Mouse (Mus musculus) forebrain, embryonic 14.5 days (tissue): ENCODE results near the gene Casq1. TPM values are rescaled to one million over a fixed set of nuclear protein-coding genes. Genes with fewer than 3 reads are reported as not detected.

ENCODE experiments used
- ATAC-seq: fragments of 200-750 bp; cut with Nextera tagmentation; 2 replicates; pipeline ENCODE4 v1.8.0; 2017; ENCODE audit warnings: mild to moderate bottlenecking, moderate library complexity
- DNase-seq: peaks from one replicate; pipeline ENCODE4 v3.0.0-alpha.2; 2015; ENCODE audit warnings: low spot score
- H3K27ac ChIP-seq: fragments of 300-500 bp; sonication (generic); 2 replicates; pipeline ENCODE4 v1.5.1; 2014; ENCODE audit warnings: low read depth, mild to moderate bottlenecking, control low read depth, low read length, moderate library complexity
- H3K27me3 ChIP-seq: fragments of 300-500 bp; sonication (generic); replicated peaks from 2 replicates; pipeline ENCODE4 v1.6.1; 2014; ENCODE audit warnings: low read length, control low read depth, mixed read lengths; ENCODE audit not compliant: control insufficient read depth, insufficient read depth
- H3K36me3 ChIP-seq: fragments of 300-500 bp; sonication (generic); 2 replicates; pipeline ENCODE4 v1.6.1; 2014; ENCODE audit warnings: low read length, control low read depth; ENCODE audit not compliant: control insufficient read depth, insufficient read depth
- H3K4me1 ChIP-seq: fragments of 300-500 bp; sonication (generic); 2 replicates; pipeline ENCODE4 v1.6.1; 2014; ENCODE audit warnings: antibody characterized with exemption, low read length, control low read depth; ENCODE audit not compliant: control insufficient read depth, insufficient read depth
- H3K4me2 ChIP-seq: fragments of 300-500 bp; sonication (generic); 2 replicates; pipeline ENCODE4 v1.6.1; 2014; ENCODE audit warnings: mild to moderate bottlenecking, control low read depth, low read length
- H3K4me3 ChIP-seq: fragments of 300-500 bp; sonication (generic); 2 replicates; pipeline ENCODE4 v1.5.1; 2014; ENCODE audit warnings: low read depth, low read length, control low read depth
- H3K9ac ChIP-seq: fragments of 300-500 bp; sonication (generic); 2 replicates; pipeline ENCODE4 v1.6.1; 2014; ENCODE audit warnings: mild to moderate bottlenecking, low read length, control low read depth, moderate library complexity
- H3K9me3 ChIP-seq: fragments of 300-500 bp; sonication (generic); replicated peaks from 2 replicates; pipeline ENCODE4 v1.6.1; 2016; ENCODE audit warnings: low read length, control low read depth, mixed read lengths; ENCODE audit not compliant: control insufficient read depth
- WGBS: fragments of 180-500 bp; shearing (Covaris S2); extraction: QIAGEN DNeasy Blood & Tissue Kit; methylation state at CpG from one replicate; pipeline ENCODE4 v1.1.7; 2014; 5-methylcytosine and 5-hydroxymethylcytosine counted together
- polyA plus RNA-seq: library from polyadenylated mRNA; unstranded; fragments of >200 nt; fragmentation: Nextera tagmentation; extraction: Ambion mirVana; gene quantifications from 2 replicates; pipeline ENCODE4 v1.2.1, GENCODE M21; 2014

Gene Casq1
- polyA plus RNA-seq, 1 experiment from 2014 or later, result 4.0 TPM

GRCm38 (mm10) chr1:172213771-172214170 is 5.9 kb downstream of the Casq1 start:
- no peak overlapping the region for H3K4me3 ChIP-seq
- H3K27me3 ChIP-seq, result no peaks in the 10 kb centered on the region
- no peak overlapping the region for H3K9ac ChIP-seq
- 0 out of 2 replicates have a peak, but pooled peaks cover 4% of the 10 kb centered on the region for H3K36me3 ChIP-seq
- ATAC-seq (peak; percentile 9; the same call in 1 of the 2 replicates), DNase-seq (no peak)
- H3K4me1 ChIP-seq, result peaks cover 24% of the 10 kb centered on the region
- WGBS, result 31% methylated on average over 4 of the region's 4 CpGs
- no peaks in the 10 kb centered on the region for H3K9me3 ChIP-seq
- H3K4me2 ChIP-seq, result no peak overlapping the region
- H3K27ac ChIP-seq, result no peak overlapping the region

- Histone ChIP-seq H3K9me3 (no peaks in the 10 kb centered on the region), H3K4me3 (no peak overlapping the region), H3K27ac (no peak overlapping the region), H3K4me1 (peaks cover 20% of the 10 kb centered on the region), H3K9ac (no peak overlapping the region), H3K4me2 (no peak overlapping the region), H3K36me3 (0 out of 2 replicates have a peak, but pooled peaks cover 4% of the 10 kb centered on the region), H3K27me3 (no peaks in the 10 kb centered on the region)
- DNase-seq (no peak), ATAC-seq (no peak)
- WGBS, result 57% methylated on average over 5 of the region's 5 CpGs
Observed at GRCm38 (mm10) chr1:172212776-172213175, 6.9 kb downstream of the Casq1 start.

GRCm38 (mm10) chr1:172207111-172207584 is 12.5 kb downstream of the Casq1 start:
- 12% methylated on average over 7 of the region's 7 CpGs for WGBS
- H3K4me3 ChIP-seq, result peak overlapping the region; percentile 71; the same call in 1 of the 2 replicates

DNA sequence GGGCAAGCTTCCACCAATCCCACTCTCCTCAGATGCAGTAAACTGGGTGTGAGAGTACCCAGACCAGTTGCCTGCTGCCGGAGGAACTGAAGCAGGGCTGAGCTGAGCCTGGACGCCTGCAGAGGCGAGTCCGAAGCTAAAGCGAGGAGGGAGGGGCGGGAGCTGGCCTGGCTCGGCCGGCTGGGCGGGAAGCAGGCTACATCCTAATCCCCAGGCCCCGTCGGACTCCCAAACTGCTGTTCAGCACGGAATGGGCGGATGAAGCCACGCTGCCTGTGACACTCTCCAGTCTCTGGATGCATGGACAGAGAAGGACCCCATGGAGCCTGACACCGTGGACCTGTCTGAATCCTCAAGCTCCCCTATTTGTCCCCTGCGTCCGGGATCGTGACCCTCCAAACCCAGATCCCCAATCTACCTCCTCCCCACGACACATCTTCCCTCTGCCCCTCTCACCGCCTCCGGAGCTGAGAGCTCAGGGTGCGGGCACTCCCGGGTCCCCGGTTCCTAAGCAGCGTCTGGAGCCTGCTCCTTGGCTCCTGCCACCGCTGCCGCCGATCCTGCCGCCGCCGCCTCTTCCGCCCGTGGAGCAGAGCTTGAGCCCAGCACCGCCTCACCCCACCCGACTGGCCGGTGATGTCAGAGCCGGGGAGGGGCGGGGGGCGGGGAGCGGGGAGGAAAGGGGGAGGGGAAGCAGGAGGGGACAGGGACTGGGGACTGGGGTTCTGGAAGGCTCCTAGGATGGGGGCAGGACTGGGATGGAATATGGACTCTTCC is 13.3 kb downstream of the Casq1 start, which contains the start of gene Pea15a:
Gene Pea15a, minus strand, starts transcription at position 664 of the 777 bp plus-strand sequence.
- H3K4me1 ChIP-seq, result peaks cover 47% of the 10 kb centered on the region
- under 1% methylated on average over 38 of the region's 40 CpGs for WGBS
- DNase-seq, result peak; percentile 84

More at GRCm38 (mm10) chr1:172207111-172207584, 12.5 kb downstream of the Casq1 start:
- Histone ChIP-seq H3K27me3 (no peaks in the 10 kb centered on the region), H3K36me3 (0 out of 2 replicates have a peak, but pooled peaks cover 4% of the 10 kb centered on the region), H3K4me2 (peak overlapping the region; percentile 79), H3K9me3 (no peaks in the 10 kb centered on the region), H3K4me1 (peaks cover 39% of the 10 kb centered on the region), H3K9ac (peak overlapping the region; percentile 92; the same call in 1 of the 2 replicates), H3K27ac (peak overlapping the region; percentile 99)
- peak; percentile 70 for DNase-seq
- ATAC-seq, result peak; percentile 10

GRCm38 (mm10) chr1:172205741-172206087 is 14.0 kb downstream of the Casq1 start:
- whole genome bisulfite sequencing, result 1% methylated on average over 3 of the region's 3 CpGs
- no peak for DNase-seq
- Histone ChIP-seq H3K27me3 (no peaks in the 10 kb centered on the region), H3K4me3 (peak overlapping the region; percentile 71), H3K36me3 (0 out of 2 replicates have a peak, but pooled peaks cover 6% of the 10 kb centered on the region), H3K9ac (peak overlapping the region; percentile 92), H3K4me1 (peaks cover 53% of the 10 kb centered on the region), H3K9me3 (no peaks in the 10 kb centered on the region), H3K4me2 (peak overlapping the region; percentile 79), H3K27ac (peak overlapping the region; percentile 99)
- no peak for ATAC-seq

More for the DNA sequence above, 13.3 kb downstream of the Casq1 start, which contains the start of gene Pea15a:
- Histone ChIP-seq H3K9me3 (no peaks in the 10 kb centered on the region), H3K4me2 (peak within 1 kb of the TSS; percentile 79), H3K9ac (peak within 1 kb of the TSS; percentile 92), H3K4me3 (peak within 1 kb of the TSS; percentile 71), H3K36me3 (0 out of 2 replicates have a peak, but pooled peaks cover 6% of the 10 kb centered on the region), H3K27ac (peak within 1 kb of the TSS; percentile 99), H3K27me3 (no peaks in the 10 kb centered on the region)
- ATAC-seq, result peak; percentile 73

DNA sequence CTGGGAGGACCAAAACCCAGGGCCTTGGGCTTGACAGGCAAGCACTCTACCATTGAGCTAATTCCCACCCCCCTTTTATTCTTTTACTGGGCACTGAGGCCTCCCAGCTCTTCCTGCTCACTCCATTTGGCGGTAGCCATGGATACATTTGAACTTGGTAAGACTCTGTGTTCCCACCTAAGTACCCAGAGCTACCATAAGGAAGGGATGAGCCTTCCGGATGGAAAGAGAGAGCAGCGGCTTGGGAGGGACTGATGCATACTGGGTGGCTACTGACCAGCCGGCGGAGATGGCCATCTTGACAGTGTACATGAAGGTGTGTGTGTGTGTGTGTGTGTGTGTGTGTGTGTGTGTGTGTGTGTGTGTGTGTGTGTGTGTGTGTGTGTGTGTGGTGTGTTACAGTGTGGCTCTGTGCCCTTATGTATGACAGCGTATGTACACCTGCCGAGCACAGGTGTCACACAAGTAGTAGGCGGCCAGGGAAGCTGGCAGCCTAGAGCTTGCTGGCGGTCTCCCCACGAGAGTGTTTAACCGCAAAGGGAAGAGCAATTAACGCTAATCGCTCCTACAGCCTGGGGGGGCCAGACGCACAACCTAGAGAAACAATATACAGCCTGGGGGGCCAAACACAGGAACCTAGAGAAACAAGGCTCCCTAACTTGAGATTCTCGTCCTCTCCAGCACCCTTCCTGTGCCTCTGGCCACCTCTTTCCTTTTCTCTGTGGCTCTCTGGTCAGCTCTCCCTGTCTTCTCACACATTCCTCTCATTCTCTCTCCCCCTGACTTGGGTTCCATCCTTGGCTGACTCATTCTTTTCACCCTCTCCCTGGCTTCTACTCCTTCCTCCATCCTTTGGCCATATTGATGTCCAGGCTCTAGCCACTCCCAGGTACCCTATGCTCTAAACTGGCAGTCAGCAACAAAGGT is 14.6 kb downstream of the Casq1 start:
- Histone ChIP-seq H3K9me3 (no peaks in the 10 kb centered on the region), H3K4me2 (peak overlapping the region; percentile 79), H3K4me1 (peaks cover 58% of the 10 kb centered on the region), H3K36me3 (peaks cover 7% of the 10 kb centered on the region), H3K4me3 (peak overlapping the region; percentile 71), H3K27me3 (no peaks in the 10 kb centered on the region), H3K27ac (peak overlapping the region; percentile 99), H3K9ac (peak overlapping the region; percentile 92)
- ATAC-seq (no peak), DNase-seq (peak; percentile 65)
- 9% methylated on average over 15 of the region's 15 CpGs for WGBS

DNA sequence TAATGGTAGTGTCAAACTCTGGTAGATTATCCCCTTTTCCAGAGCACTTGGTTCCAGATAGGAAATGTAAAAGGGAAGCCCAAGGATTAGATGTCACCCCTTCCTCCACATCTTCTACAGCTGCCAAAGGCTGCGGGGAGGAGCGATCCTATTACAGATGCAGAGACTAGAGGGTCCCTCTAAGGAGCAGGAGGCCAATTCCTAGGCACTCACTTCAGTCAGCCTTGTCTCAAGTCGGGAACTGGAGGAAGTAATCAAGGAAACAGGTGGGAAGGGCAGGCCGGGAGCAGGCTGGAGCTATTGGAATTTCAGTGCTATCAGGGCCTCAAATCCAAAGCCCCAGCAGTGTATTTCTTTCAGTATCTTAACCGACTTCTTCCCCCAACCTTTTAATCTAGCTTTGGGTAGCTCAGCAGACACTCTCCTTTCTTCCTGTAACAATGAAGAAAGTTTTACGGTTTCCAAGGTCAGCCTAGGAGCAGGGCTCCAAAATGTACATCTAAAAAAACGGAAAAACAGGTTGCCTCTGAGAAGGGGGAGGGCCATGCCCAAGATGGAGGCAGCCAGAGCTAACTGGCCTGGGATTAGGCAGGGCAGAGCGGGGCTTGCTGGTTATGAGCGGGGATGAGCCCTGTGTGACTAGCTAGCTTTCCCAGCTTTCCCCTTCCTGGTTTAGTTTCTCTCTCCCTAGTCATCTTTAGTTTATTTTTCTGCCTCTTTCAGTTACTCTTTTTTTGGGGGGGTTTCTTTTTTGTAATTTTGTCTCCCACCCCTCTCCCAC is 15.4 kb downstream of the Casq1 start:
- Histone ChIP-seq H3K9me3 (no peaks in the 10 kb centered on the region), H3K27ac (peak overlapping the region; percentile 99), H3K36me3 (peaks cover 15% of the 10 kb centered on the region), H3K9ac (peak overlapping the region; percentile 92), H3K27me3 (no peaks in the 10 kb centered on the region), H3K4me3 (peak overlapping the region; percentile 71), H3K4me1 (peaks cover 61% of the 10 kb centered on the region), H3K4me2 (peak overlapping the region; percentile 79)
- 2% methylated on average over 9 of the region's 9 CpGs for WGBS
- no peak for DNase-seq
- no peak for ATAC-seq

GRCm38 (mm10) chr1:172203566-172203965 is 16.1 kb downstream of the Casq1 start:
- ATAC-seq, result no peak
- DNase-seq, result no peak
- Histone ChIP-seq H3K27me3 (no peaks in the 10 kb centered on the region), H3K4me2 (peak overlapping the region; percentile 79), H3K36me3 (peaks cover 21% of the 10 kb centered on the region), H3K4me3 (peak overlapping the region; percentile 71), H3K9ac (peak overlapping the region; percentile 92), H3K4me1 (peaks cover 61% of the 10 kb centered on the region), H3K27ac (peak overlapping the region; percentile 99), H3K9me3 (no peaks in the 10 kb centered on the region)
- WGBS, result 4% methylated on average over 4 of the region's 4 CpGs
